Mouse (Mus musculus) kidney, adult 2 months (tissue): ENCODE data around the gene Xlr5c.

Source experiments
- CTCF ChIP-seq: fragments of 200-500 bp; conservative IDR thresholded peaks from 2 replicates; pipeline ENCODE4 v1.5.1; 2011; ENCODE audit warnings: low read depth, mild to moderate bottlenecking, control low read depth, low read length, moderate library complexity, mixed read lengths; ENCODE audit not compliant: insufficient read depth, insufficient read length
- POLR2A ChIP-seq: fragments of 200-500 bp; IDR thresholded peaks from one replicate; pipeline ENCODE4 v1.6.1; 2011; ENCODE audit warnings: low read depth, low read length, control low read depth

GRCm38 (mm10) chrX:73336740-73337139 lies 44.0 kb upstream of the Xlr5c start, which contains the start of gene Gm45015:
- TF ChIP-seq CTCF (no peak), POLR2A (no peak)
